Mouse (Mus musculus) stomach, postnatal 0 days (tissue): ENCODE data around the gene Grip2.

Experiments used
- CTCF ChIP-seq: IDR thresholded peaks from 2 replicates; pipeline ENCODE4 v1.5.1; 2016; ENCODE audit warnings: antibody characterized with exemption, low read depth, mild to moderate bottlenecking, moderate library complexity
- EP300 ChIP-seq: optimal IDR thresholded peaks from 2 replicates; pipeline ENCODE3; 2016; ENCODE audit warnings: antibody characterized with exemption

DNA sequence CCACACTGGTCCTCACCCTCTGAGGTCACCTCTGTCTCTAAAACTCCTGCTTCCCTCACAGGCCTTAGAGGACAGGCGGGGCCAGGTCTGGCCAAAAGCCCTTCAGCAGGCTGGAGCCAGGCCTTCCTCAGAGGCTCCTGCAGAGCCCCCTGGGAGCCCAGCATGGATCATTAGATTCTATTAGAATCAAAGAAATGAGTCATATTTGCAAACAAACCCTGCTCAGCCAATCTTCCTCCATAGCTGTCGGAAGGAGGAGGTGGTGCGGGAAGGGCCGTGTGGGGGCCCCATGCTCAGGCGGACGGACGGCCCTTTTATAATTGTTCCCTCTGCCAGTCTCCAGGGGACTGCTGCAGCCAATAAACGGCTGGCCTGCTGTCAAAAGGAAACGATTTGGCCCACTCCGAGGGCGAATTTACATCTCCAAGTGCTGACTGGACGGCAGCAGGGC, 97.3 kb downstream of the Grip2 start:
- TF ChIP-seq CTCF = peak; percentile 14; the same call in 1 of the 2 replicates
- peak; percentile 64 for TF ChIP-seq EP300
